Mouse (Mus musculus) brain, embryonic 18.5 days (tissue): ENCODE data around the gene Ift122.
A peak's percentile ranks its signal among the peaks of the same experiment; 100 is the strongest.
"Not testable (repeated sequence)": the region's sequence is repeated elsewhere in the genome, so short reads cannot be mapped to it uniquely, and the experiment has no call there.

Source experiments
- DNase-seq: peaks from one replicate; pipeline ENCODE4 v3.0.0-alpha.2; 2012; ENCODE audit warnings: low read depth, low spot score

The Ift122 gene

GRCm38 (mm10) chr6:115853091-115853813 is at the start of gene Ift122, which contains the start of gene Mbd4:
Gene Ift122, plus strand, starts transcription at chr6:115853470.
Gene Mbd4, minus strand, starts transcription at chr6:115853371.
- peak; percentile 99 for DNase-seq

GRCm38 (mm10) chr6:115803541-115804382 is 49.5 kb upstream of the Ift122 start:
- no peak for DNase-seq

GRCm38 (mm10) chr6:115804432-115805192 is 48.7 kb upstream of the Ift122 start:
- no peak for DNase-seq

- no peak for DNase-seq
Observed at GRCm38 (mm10) chr6:115807464-115808195, 45.6 kb upstream of the Ift122 start.

GRCm38 (mm10) chr6:115808196-115808487 is 45.1 kb upstream of the Ift122 start:
- DNase-seq: no peak

GRCm38 (mm10) chr6:115808488-115809231 is 44.6 kb upstream of the Ift122 start, which contains the start of gene Rpl32:
Gene Rpl32, minus strand, starts transcription at chr6:115808747.
- peak; percentile 89 for DNase-seq

- DNase-seq: no peak
Observed at GRCm38 (mm10) chr6:115811606-115812005, 41.7 kb upstream of the Ift122 start.

GRCm38 (mm10) chr6:115814104-115814503 is 39.2 kb upstream of the Ift122 start:
- no peak for DNase-seq

GRCm38 (mm10) chr6:115815041-115815440 is 38.2 kb upstream of the Ift122 start:
- DNase-seq: no peak

- no peak for DNase-seq
Observed at GRCm38 (mm10) chr6:115818129-115818528, 35.1 kb upstream of the Ift122 start.

- DNase-seq: no peak
Observed at GRCm38 (mm10) chr6:115821216-115821993, 31.9 kb upstream of the Ift122 start.

- not testable (repeated sequence) for DNase-seq
Observed at GRCm38 (mm10) chr6:115823850-115824464, 29.3 kb upstream of the Ift122 start.

GRCm38 (mm10) chr6:115830779-115831601 is 22.3 kb upstream of the Ift122 start:
- no peak for DNase-seq

- no peak for DNase-seq
Observed at GRCm38 (mm10) chr6:115832152-115832850, 21.0 kb upstream of the Ift122 start.

GRCm38 (mm10) chr6:115833861-115834260 is 19.4 kb upstream of the Ift122 start:
- DNase-seq: no peak

GRCm38 (mm10) chr6:115838161-115838597 is 15.1 kb upstream of the Ift122 start, which contains the start of gene Efcab12:
Gene Efcab12, minus strand, starts transcription at chr6:115838412.
- peak; percentile 66 for DNase-seq

- DNase-seq: no peak
Observed at GRCm38 (mm10) chr6:115838745-115839144, 14.5 kb upstream of the Ift122 start.

- DNase-seq: no peak
Observed at GRCm38 (mm10) chr6:115845006-115845405, 8.3 kb upstream of the Ift122 start.
